Mouse (Mus musculus): Measurements from ENCODE around the gene Baz1a.
A peak's percentile ranks its signal among the peaks of the same experiment; 100 is the strongest.
"Not testable (repeated sequence)": the region's sequence is repeated elsewhere in the genome, so short reads cannot be mapped to it uniquely, and the experiment has no call there.

Gene Baz1a

GRCm38 (mm10) chr12:54980939-54981338 lies 33.2 kb downstream of the Baz1a start:
- DNase-seq (ENCODE audit: low spot score), result no peak

GRCm38 (mm10) chr12:54980532-54980931 lies 33.6 kb downstream of the Baz1a start:
- no peak for DNase-seq (ENCODE audit: low spot score)

GRCm38 (mm10) chr12:54969033-54969432 lies 45.1 kb downstream of the Baz1a start:
- DNase-seq (ENCODE audit: low spot score), result no peak

- DNase-seq (ENCODE audit: low spot score), result no peak
Measured at GRCm38 (mm10) chr12:54965532-54966160, 48.5 kb downstream of the Baz1a start.

GRCm38 (mm10) chr12:54959569-54959968 lies 54.6 kb downstream of the Baz1a start:
- DNase-seq (ENCODE audit: low spot score), result no peak

GRCm38 (mm10) chr12:54956974-54957373 lies 57.2 kb downstream of the Baz1a start:
- DNase-seq (ENCODE audit: low spot score), result no peak

- no peak for DNase-seq (ENCODE audit: low spot score)
Measured at GRCm38 (mm10) chr12:54956457-54956856, 57.7 kb downstream of the Baz1a start.

- no peak for DNase-seq (ENCODE audit: low spot score)
Measured at GRCm38 (mm10) chr12:54946116-54946515, 68.0 kb downstream of the Baz1a start.

- not testable (repeated sequence) for DNase-seq (ENCODE audit: low spot score)
Measured at GRCm38 (mm10) chr12:54942586-54943157, 71.5 kb downstream of the Baz1a start.

GRCm38 (mm10) chr12:54937581-54938343 lies 76.4 kb downstream of the Baz1a start:
- not testable (repeated sequence) for DNase-seq (ENCODE audit: low spot score)

GRCm38 (mm10) chr12:54910387-54910786 lies 103.8 kb downstream of the Baz1a start:
- DNase-seq (ENCODE audit: low spot score), result no peak

- not testable (repeated sequence) for DNase-seq (ENCODE audit: low spot score)
Measured at GRCm38 (mm10) chr12:54892559-54892958, 121.6 kb downstream of the Baz1a start.

- DNase-seq (ENCODE audit: low spot score), result no peak
Measured at GRCm38 (mm10) chr12:54890426-54890825, 123.7 kb downstream of the Baz1a start.

- no peak for DNase-seq (ENCODE audit: low spot score)
Measured at GRCm38 (mm10) chr12:54887580-54888127, 126.5 kb downstream of the Baz1a start.

- peak; percentile 55 for DNase-seq (ENCODE audit: low spot score)
Measured at GRCm38 (mm10) chr12:54879630-54880029, 134.5 kb downstream of the Baz1a start.

- DNase-seq (ENCODE audit: low spot score), result no peak
Measured at GRCm38 (mm10) chr12:54879211-54879610, 134.9 kb downstream of the Baz1a start.

GRCm38 (mm10) chr12:54877875-54878274 lies 136.3 kb downstream of the Baz1a start:
- DNase-seq (ENCODE audit: low spot score), result no peak

- no peak for DNase-seq (ENCODE audit: low spot score)
Measured at GRCm38 (mm10) chr12:54876879-54877278, 137.3 kb downstream of the Baz1a start.

GRCm38 (mm10) chr12:54874711-54875110 lies 139.4 kb downstream of the Baz1a start:
- no peak for DNase-seq (ENCODE audit: low spot score)

- peak; percentile 88 for DNase-seq (ENCODE audit: low spot score)
Measured at GRCm38 (mm10) chr12:54862606-54863535, 151.3 kb downstream of the Baz1a start, which contains the start of gene Cfl2. TSS of gene Cfl2 (minus strand) at chr12:54862877.

- DNase-seq (ENCODE audit: low spot score), result peak; percentile 83
Measured at GRCm38 (mm10) chr12:54861991-54862605, 152.1 kb downstream of the Baz1a start.
